Mouse (Mus musculus) inflammation-experienced regulatory T-cells, adult 6 months (primary cell): ENCODE results near the gene Zbtb25. TPM values are rescaled to one million over a fixed set of nuclear protein-coding genes. Genes with fewer than 3 reads are reported as not detected.

ENCODE experiments used
- polyA plus RNA-seq, 3 experiments: library from polyadenylated mRNA; unstranded; fragments of 100-300 nt; shearing (Covaris generic); gene quantifications; one replicate each; pipeline ENCODE4 v1.2.1; 2017

Gene Zbtb25
- polyA plus RNA-seq, 3 experiments from 2014 or later, result 7.2 to 17.0 (median 16.5) TPM

Other genes with a start within 250 kb of the Zbtb25 start
- gene Esr2, start 192.3 kb downstream of the Zbtb25 start, polyA plus RNA-seq, result not detected
- not detected for gene Tex21, start 122.9 kb downstream of the Zbtb25 start, polyA plus RNA-seq
- gene Mthfd1, start 114.3 kb downstream of the Zbtb25 start, polyA plus RNA-seq, result 10 to 100 TPM; 25.9 to 29.2 (median 29.0) TPM
- gene Akap5, start 44.7 kb downstream of the Zbtb25 start, polyA plus RNA-seq, result 1 to 10 TPM; 1.6 to 4.6 (median 3.1) TPM
- gene Zbtb1, start 664 bp upstream of the Zbtb25 start, polyA plus RNA-seq, result 10 to 100 TPM; 20.2 to 26.2 (median 25.2) TPM
- gene Hspa2, start 34.6 kb upstream of the Zbtb25 start, polyA plus RNA-seq, result 1 to 10 TPM; 2.6 to 5.7 (median 3.4) TPM
- not detected for gene Ppp1r36, start 47.9 kb upstream of the Zbtb25 start, polyA plus RNA-seq
- 1 to 10 TPM; 1.9 to 3.5 (median 2.9) TPM for gene Plekhg3, start 161.3 kb upstream of the Zbtb25 start, polyA plus RNA-seq